Mouse (Mus musculus) small intestine, adult 2 months (tissue): ENCODE results near the gene Tnpo3. TPM values are rescaled to one million over a fixed set of nuclear protein-coding genes. Genes with fewer than 3 reads are reported as not detected.
A peak's percentile ranks its signal among the peaks of the same experiment; 100 is the strongest.

Source experiments
- H3K27ac ChIP-seq: fragments of 200-500 bp; 2 replicates; pipeline ENCODE4 v1.5.1; 2012; ENCODE audit warnings: low read depth, low read length, control low read depth, inconsistent platforms; ENCODE audit not compliant: insufficient read depth
- H3K27me3 ChIP-seq: fragments of 200-500 bp; 2 replicates; pipeline ENCODE4 v1.6.1; 2012; ENCODE audit warnings: mild to moderate bottlenecking, moderate library complexity, low read length, inconsistent platforms; ENCODE audit not compliant: control insufficient read depth, insufficient read depth
- H3K36me3 ChIP-seq: fragments of 200-500 bp; 2 replicates; pipeline ENCODE4 v1.6.1; 2012; ENCODE audit warnings: mild to moderate bottlenecking, low read length, control low read depth, inconsistent platforms; ENCODE audit not compliant: control insufficient read depth, insufficient read depth
- H3K4me1 ChIP-seq: fragments of 200-500 bp; 2 replicates; pipeline ENCODE4 v1.6.1; 2012; ENCODE audit warnings: low read length, inconsistent platforms, mixed read lengths; ENCODE audit not compliant: control insufficient read depth, insufficient read depth, insufficient read length
- H3K4me3 ChIP-seq: fragments of 200-500 bp; 2 replicates; pipeline ENCODE4 v1.5.1; 2012; ENCODE audit warnings: low read depth, mild to moderate bottlenecking, control low read depth, inconsistent platforms, low read length, moderate library complexity
- CTCF ChIP-seq: fragments of 200-500 bp; IDR thresholded peaks from 2 replicates; pipeline ENCODE4 v1.5.1; 2012; ENCODE audit warnings: low read depth, mild to moderate bottlenecking, control low read depth, inconsistent platforms, low read length, moderate library complexity, mixed read lengths; ENCODE audit not compliant: insufficient replicate concordance, insufficient read length; ENCODE audit errors: extremely low read depth
- POLR2A ChIP-seq: fragments of 200-500 bp; IDR thresholded peaks from 2 replicates; pipeline ENCODE4 v1.6.1; 2012; ENCODE audit warnings: low read depth, mild to moderate bottlenecking, control low read depth, inconsistent platforms, low read length, moderate library complexity
- WGBS: fragments of 180-500 bp; shearing (Covaris S2); methylation state at CpG from one replicate; pipeline ENCODE4 v1.1.7; 2018; 5-methylcytosine and 5-hydroxymethylcytosine counted together
- polyA plus RNA-seq: library from polyadenylated mRNA; depleted of rRNA; stranded (reverse); fragments of >200 nt; gene quantifications from 2 replicates; pipeline ENCODE4 v1.2.3, GENCODE M21; 2012

Gene Tnpo3
- polyA plus RNA-seq, 1 experiment = 16.9 TPM

DNA sequence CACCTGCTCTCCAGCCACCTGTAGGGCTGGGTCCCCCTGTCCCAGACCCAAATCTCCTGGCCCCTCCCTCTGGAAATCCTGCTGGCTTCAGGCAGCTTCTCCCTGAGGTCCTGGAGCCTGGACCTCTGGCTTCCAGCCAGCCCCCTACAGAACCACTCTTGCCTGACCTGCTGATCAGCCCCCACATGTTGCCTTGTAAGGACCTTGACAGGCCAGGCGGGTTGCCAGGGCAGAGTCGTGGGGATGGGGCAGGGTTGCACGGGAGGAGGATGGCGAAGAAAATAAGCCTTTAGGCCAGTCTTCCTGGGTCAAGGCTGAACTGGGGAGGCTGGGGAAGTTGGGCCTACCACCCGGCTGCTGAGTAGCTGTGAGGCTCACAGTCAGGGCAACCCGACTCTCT, 74.4 kb downstream of the Tnpo3 start:
- H3K4me1 ChIP-seq = no peaks in the 10 kb centered on the region
- H3K27ac ChIP-seq = no peak overlapping the region
- 60% methylated on average over 6 of the region's 6 CpGs for WGBS
- H3K4me3 ChIP-seq = no peak overlapping the region
- peaks cover 5% of the 10 kb centered on the region for H3K36me3 ChIP-seq
- TF ChIP-seq POLR2A (no peak), CTCF (no peak)
- no peaks in the 10 kb centered on the region for H3K27me3 ChIP-seq

DNA sequence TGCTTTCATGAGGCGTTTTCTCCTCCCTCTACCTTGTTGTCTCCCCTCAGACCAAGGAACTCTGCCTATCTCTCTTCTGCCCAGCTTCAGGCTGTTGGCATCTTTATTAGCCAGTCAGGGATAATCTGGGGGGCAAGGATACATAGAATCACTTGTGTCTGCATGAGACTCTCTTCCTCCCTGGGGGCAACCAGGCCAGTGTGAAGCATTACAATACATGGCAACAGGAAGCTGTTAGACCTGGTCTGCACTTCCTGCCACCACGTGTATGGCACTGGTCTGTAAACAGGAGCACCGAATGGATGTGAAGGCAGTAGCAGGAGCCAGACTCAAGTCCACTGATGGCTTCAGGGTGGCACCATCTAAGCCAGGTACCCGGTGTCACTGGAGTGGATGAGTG, 79.6 kb downstream of the Tnpo3 start:
- Histone ChIP-seq H3K27me3 (peaks cover 9% of the 10 kb centered on the region), H3K36me3 (no peaks in the 10 kb centered on the region), H3K4me1 (peaks cover 17% of the 10 kb centered on the region; the same call in 1 of the 2 replicates), H3K4me3 (no peak overlapping the region), H3K27ac (no peak overlapping the region)
- 57% methylated on average over 4 of the region's 4 CpGs for WGBS
- TF ChIP-seq POLR2A = no peak

DNA sequence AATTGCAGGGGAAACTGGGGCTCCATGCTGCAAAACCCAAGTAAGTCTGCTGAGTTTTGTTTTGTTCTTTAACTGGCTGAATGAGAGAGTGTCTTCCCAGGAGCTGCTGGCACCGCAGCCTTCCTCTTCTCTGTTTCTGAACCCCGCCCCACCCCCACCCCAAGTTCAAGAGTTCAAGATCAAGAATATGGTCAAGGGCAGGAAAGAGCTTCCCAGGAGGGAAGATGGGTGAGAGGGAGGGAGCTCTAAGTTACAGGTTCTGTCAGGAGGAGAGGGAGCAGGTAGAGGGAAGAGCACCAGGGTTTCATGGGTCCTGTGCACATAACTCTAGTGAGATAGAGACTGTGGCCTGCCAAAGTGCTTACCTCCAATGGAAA, 80.3 kb downstream of the Tnpo3 start:
- WGBS = 25% methylated on average over 2 of the region's 2 CpGs
- Histone ChIP-seq H3K36me3 (no peaks in the 10 kb centered on the region), H3K27me3 (peaks cover 9% of the 10 kb centered on the region), H3K27ac (peak overlapping the region; percentile 53), H3K4me1 (peaks cover 17% of the 10 kb centered on the region; the same call in 1 of the 2 replicates), H3K4me3 (peak overlapping the region; percentile 50)
- TF ChIP-seq CTCF = no peak
- TF ChIP-seq POLR2A = no peak

DNA sequence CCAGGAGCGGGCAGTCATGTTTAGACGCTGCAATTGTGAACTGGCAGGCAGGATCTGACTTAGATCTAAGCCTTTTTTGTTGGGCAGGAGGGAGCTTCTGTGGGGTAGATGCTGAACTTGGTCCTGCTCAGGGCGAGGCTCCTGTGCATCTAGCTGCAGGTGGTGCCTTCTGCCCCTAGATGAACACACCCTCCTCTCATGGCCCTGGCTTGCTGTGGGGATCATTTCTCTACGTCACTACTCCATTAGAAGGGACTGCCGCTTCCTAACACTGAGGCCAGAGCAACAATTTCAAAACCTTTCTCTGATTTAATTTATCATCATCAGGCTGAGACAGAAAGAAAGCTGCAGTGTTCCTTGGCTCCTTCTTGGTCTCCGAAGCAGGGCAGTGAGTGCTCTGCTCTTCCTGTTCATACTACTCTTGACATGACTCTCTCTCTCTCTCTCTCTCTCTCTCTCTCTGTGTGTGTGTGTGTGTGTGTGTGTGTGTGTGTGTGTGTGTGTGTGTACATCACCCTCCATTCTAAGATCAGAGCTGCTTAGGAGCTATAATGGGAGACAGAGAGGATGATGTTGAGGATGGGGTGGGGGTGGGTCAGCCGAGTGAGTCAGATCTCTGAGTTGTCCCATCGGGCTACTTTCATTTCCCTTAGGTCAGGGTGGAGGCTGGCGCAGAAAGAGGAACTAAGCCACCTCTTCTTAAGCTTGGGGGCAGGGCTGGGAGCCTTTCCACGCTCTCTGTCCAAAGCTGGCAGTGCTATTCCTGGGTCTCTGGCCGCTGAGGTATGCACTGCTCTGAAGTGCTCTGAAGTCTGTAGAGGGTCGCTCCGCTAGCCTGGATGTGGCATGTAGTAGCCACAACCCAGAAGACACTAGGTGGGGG, 80.9 kb downstream of the Tnpo3 start:
- H3K27ac ChIP-seq = peak overlapping the region; percentile 53
- peaks cover 9% of the 10 kb centered on the region for H3K27me3 ChIP-seq
- TF ChIP-seq POLR2A (no peak), CTCF (no peak)
- H3K36me3 ChIP-seq = no peaks in the 10 kb centered on the region
- H3K4me3 ChIP-seq = peak overlapping the region; percentile 81
- 25% methylated on average over 13 of the region's 13 CpGs for WGBS
- peaks cover 18% of the 10 kb centered on the region; the same call in 1 of the 2 replicates for H3K4me1 ChIP-seq

DNA sequence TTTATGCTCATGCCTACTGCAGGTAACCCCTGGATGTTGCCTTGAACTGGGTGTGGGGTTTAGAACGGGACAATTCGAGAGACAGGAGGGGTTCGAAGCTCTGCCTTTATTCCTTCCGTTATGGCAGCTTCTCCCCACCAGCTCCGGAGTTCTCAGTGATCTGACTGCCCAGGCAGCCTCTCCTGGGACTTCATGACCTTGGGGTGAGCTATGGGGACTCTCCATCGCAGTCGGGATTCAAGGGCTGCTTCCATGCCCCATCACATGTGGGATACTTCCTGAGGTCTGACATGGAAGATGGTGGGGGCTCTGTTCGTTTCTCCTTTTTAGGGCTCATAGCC, 81.6 kb downstream of the Tnpo3 start:
- Histone ChIP-seq H3K4me1 (peaks cover 21% of the 10 kb centered on the region; the same call in 1 of the 2 replicates), H3K27me3 (peaks cover 9% of the 10 kb centered on the region), H3K4me3 (peak overlapping the region; percentile 81), H3K27ac (peak overlapping the region; percentile 53), H3K36me3 (no peaks in the 10 kb centered on the region)
- WGBS = 10% methylated on average over 8 of the region's 8 CpGs
- TF ChIP-seq CTCF = no peak
- TF ChIP-seq POLR2A = 0 out of 2 replicates have a peak, but pooled peaks have one; percentile 13

DNA sequence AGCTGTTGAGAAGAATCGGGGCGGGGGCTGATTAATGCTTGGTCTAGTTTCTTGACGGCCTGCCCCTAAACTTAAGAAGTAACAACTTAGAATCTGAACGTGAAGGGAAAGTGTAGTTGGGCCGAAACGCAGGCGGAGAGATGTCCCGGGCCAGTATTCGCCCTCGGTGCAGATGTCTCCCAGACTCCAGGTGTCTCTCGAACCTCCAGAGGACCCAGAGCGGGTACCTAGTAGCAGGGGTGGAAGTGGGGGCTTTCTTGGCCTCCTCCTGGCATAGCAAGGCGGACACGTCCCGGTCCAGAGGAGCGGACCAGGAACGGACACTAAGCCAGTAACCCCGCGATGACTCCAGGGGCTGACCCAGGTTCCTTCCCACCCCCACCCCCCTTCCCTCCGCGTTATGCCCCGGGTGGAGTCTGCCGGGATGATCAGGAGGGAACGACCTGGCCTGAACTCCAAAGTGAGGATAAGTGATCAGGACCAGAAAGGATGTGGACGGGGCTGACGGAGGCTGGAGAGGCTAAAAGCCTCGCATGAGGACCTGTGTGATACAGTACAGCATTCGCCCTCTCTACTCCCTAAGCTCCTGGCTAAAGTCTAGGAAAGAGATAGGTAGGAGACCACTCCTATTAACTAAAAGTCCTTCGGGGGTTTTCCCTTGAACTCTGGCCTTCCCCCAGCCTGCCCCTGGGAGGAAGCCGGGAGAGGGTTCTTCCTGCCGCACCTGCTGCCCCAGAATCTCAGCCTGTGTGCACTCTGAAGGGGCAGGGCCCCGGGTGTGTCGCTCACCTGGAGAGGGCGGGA, 82.1 kb downstream of the Tnpo3 start:
- TF ChIP-seq POLR2A = no peak; the same call in 1 of the 2 replicates
- TF ChIP-seq CTCF = no peak
- H3K4me3 ChIP-seq = peak overlapping the region; percentile 81
- H3K27me3 ChIP-seq = peaks cover 9% of the 10 kb centered on the region
- 5% methylated on average over 34 of the region's 34 CpGs for WGBS
- peaks cover 21% of the 10 kb centered on the region; the same call in 1 of the 2 replicates for H3K4me1 ChIP-seq
- peak overlapping the region; percentile 53; the same call in 1 of the 2 replicates for H3K27ac ChIP-seq
- no peaks in the 10 kb centered on the region for H3K36me3 ChIP-seq
